Mouse (Mus musculus) erythroblast, embryonic 14.5 days (primary cell): ENCODE measurements around the gene Uqcc1. TPM values are rescaled to one million over a fixed set of nuclear protein-coding genes. Genes with fewer than 3 reads are reported as not detected.

Source experiments
- H3K27me3 ChIP-seq: 2 replicates; pipeline ENCODE4 v1.6.1; 2012; ENCODE audit warnings: inconsistent platforms; ENCODE audit not compliant: control insufficient read depth
- H3K36me3 ChIP-seq: 2 replicates; pipeline ENCODE4 v1.6.1; 2012; ENCODE audit warnings: mild to moderate bottlenecking, inconsistent platforms; ENCODE audit not compliant: control insufficient read depth
- H3K4me1 ChIP-seq: 2 replicates; pipeline ENCODE4 v1.6.1; 2012; ENCODE audit warnings: inconsistent platforms; ENCODE audit not compliant: control insufficient read depth
- H3K4me3 ChIP-seq: replicated peaks from 2 replicates; pipeline ENCODE3; 2012; ENCODE audit warnings: moderate library complexity, mild to moderate bottlenecking, inconsistent platforms
- H3K9me3 ChIP-seq: 2 replicates; pipeline ENCODE4 v1.6.1; 2012; ENCODE audit warnings: low read length, inconsistent platforms, mixed read lengths; ENCODE audit not compliant: control insufficient read depth
- GATA1 ChIP-seq: IDR thresholded peaks from 2 replicates; pipeline ENCODE4 v1.6.1; 2012; ENCODE audit warnings: low read length, inconsistent platforms, mixed read lengths
- TAL1 ChIP-seq: IDR thresholded peaks from 3 replicates; pipeline ENCODE4 v1.6.1; 2012; ENCODE audit warnings: low read length, inconsistent platforms, mixed read lengths
- polyA plus RNA-seq: library from polyadenylated mRNA; stranded (reverse); fragments of >175 nt; gene quantifications from 2 replicates; pipeline ENCODE4 v1.2.3, GENCODE M21; 2012

Uqcc1 gene
- polyA plus RNA-seq, 1 experiment, result 0.47 TPM

DNA sequence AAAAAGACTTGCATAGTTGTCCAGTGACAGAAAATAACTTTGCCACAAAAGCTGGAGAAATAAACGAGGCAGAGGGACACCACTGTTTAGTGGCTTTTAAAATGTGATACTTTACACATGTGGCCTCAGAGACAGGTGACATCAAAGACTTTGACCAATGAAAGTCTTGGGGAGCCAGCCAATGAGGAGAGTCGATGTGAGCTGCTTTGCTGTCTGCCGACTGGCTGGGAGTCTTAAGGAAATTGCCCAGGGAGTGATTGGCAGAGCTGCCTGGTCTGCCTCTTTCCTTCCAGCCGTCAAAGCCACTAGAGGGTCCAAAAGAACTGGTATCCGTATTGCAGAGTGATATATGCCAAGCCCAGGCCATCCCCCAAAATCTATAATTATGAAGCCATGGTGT lies 115.3 kb downstream of the Uqcc1 start:
- peaks cover 22% of the 10 kb centered on the region for H3K4me1 ChIP-seq
- no peak overlapping the region for H3K4me3 ChIP-seq

DNA sequence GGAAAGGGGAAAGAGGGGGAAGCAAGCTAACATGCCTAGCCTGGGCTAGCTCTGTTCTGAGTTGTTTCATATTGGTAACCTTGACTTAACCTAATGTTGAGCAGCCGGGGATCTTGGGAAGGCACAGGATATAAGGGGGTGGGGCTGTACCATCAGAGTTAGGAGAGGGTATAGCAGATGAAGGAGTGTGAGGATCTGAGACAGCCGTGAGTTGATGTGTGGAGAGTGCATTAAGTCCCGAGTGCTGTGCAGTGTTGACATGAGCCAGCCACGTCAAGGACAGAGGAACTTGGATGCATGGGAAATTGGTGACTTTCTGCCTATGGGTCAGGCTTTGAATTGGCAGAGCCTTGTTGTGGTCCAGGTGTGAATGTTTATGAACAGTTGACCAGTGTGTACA lies 117.5 kb downstream of the Uqcc1 start:
- H3K4me1 ChIP-seq, result peaks cover under 1% of the 10 kb centered on the region; the same call in 1 of the 2 replicates
- H3K9me3 ChIP-seq, result no peaks in the 10 kb centered on the region
- H3K27me3 ChIP-seq, result peaks cover 5% of the 10 kb centered on the region
- H3K4me3 ChIP-seq, result no peak overlapping the region
- H3K36me3 ChIP-seq, result no peaks in the 10 kb centered on the region
- no peak for TF ChIP-seq TAL1
- TF ChIP-seq GATA1, result no peak

More for the DNA sequence above, 115.3 kb downstream of the Uqcc1 start:
- Histone ChIP-seq H3K9me3 (no peaks in the 10 kb centered on the region), H3K27me3 (peaks cover 2% of the 10 kb centered on the region), H3K36me3 (peaks cover 7% of the 10 kb centered on the region)
- TF ChIP-seq TAL1, result no peak
- TF ChIP-seq GATA1, result no peak

GRCm38 (mm10) chr2:155811821-155812396 lies 118.2 kb downstream of the Uqcc1 start:
- Histone ChIP-seq H3K4me1 (no peaks in the 10 kb centered on the region), H3K9me3 (no peaks in the 10 kb centered on the region), H3K36me3 (no peaks in the 10 kb centered on the region), H3K27me3 (peaks cover 5% of the 10 kb centered on the region), H3K4me3 (no peak overlapping the region)
- no peak for TF ChIP-seq TAL1
- TF ChIP-seq GATA1, result no peak

DNA sequence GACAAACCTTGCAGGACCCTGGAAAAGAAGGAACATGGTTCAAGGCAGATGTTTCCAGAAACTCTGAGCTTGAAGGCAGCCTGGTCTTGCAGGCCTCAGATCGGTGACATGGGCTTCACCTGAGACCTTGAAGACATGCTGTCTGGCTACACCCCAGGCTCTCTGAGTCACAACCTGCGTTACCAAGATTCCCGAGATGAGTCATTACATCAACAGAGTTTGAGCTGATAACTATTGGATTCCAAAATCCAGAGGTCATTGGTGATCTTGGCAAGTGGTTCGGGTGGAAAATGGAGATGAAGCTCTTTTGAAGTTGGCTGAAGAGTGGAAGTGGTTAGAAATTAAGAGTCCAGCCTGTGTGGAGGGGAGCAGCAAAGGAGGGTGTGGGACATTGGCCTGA lies 120.5 kb downstream of the Uqcc1 start:
- Histone ChIP-seq H3K36me3 (no peaks in the 10 kb centered on the region), H3K4me1 (no peaks in the 10 kb centered on the region), H3K27me3 (peaks cover 8% of the 10 kb centered on the region), H3K4me3 (no peak overlapping the region), H3K9me3 (no peaks in the 10 kb centered on the region)
- no peak for TF ChIP-seq TAL1
- no peak for TF ChIP-seq GATA1

DNA sequence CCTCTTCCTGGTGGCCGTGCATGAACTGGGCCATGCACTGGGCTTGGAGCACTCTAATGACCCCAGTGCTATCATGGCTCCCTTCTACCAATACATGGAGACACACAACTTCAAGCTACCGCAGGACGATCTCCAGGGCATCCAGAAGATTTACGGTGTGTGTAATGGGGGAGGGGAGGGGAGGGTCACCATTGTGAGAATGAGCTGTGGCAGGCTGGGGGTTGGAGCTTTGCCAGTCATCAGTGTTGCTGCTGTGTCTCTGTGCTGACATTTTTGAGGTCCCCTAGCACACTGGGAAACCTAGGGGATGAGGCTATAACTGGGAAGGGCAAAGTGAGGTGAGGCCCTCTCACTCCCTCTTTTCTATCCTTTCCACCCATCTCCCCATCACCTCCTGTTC lies 122.7 kb downstream of the Uqcc1 start:
- H3K36me3 ChIP-seq, result no peaks in the 10 kb centered on the region
- peaks cover 6% of the 10 kb centered on the region; the same call in 1 of the 2 replicates for H3K27me3 ChIP-seq
- H3K4me3 ChIP-seq, result no peak overlapping the region
- TF ChIP-seq TAL1 (no peak), GATA1 (no peak)
- H3K9me3 ChIP-seq, result no peaks in the 10 kb centered on the region
- H3K4me1 ChIP-seq, result no peaks in the 10 kb centered on the region

DNA sequence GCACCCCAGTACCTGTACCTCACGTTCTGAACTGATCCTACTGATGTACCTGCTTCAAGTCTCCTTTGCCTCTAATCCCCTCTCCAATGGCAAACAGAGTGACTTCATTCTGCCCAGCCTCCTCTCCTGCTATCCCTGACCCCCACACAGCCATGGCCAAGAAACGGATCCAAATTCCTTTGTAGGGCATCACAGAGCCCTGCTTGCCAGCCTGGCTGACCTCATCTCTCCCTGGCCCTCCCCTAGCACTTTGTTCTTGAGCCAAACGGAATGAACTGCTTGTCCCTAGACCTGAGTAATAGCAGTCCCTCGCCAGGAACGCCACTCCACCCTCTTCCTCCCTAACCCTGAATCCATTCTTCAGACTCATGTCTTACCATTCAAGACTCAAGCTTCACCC lies 123.6 kb downstream of the Uqcc1 start:
- Histone ChIP-seq H3K9me3 (no peaks in the 10 kb centered on the region), H3K4me3 (no peak overlapping the region), H3K36me3 (no peaks in the 10 kb centered on the region), H3K4me1 (no peaks in the 10 kb centered on the region), H3K27me3 (peaks cover 6% of the 10 kb centered on the region; the same call in 1 of the 2 replicates)
- no peak for TF ChIP-seq GATA1
- no peak for TF ChIP-seq TAL1

- Histone ChIP-seq H3K4me1 (no peaks in the 10 kb centered on the region), H3K36me3 (no peaks in the 10 kb centered on the region), H3K9me3 (no peaks in the 10 kb centered on the region), H3K4me3 (no peak overlapping the region), H3K27me3 (peaks cover 6% of the 10 kb centered on the region; the same call in 1 of the 2 replicates)
- TF ChIP-seq TAL1, result no peak
- TF ChIP-seq GATA1, result no peak
These were observed 124.2 kb downstream of the Uqcc1 start for GRCm38 (mm10) chr2:155805925-155806255.

DNA sequence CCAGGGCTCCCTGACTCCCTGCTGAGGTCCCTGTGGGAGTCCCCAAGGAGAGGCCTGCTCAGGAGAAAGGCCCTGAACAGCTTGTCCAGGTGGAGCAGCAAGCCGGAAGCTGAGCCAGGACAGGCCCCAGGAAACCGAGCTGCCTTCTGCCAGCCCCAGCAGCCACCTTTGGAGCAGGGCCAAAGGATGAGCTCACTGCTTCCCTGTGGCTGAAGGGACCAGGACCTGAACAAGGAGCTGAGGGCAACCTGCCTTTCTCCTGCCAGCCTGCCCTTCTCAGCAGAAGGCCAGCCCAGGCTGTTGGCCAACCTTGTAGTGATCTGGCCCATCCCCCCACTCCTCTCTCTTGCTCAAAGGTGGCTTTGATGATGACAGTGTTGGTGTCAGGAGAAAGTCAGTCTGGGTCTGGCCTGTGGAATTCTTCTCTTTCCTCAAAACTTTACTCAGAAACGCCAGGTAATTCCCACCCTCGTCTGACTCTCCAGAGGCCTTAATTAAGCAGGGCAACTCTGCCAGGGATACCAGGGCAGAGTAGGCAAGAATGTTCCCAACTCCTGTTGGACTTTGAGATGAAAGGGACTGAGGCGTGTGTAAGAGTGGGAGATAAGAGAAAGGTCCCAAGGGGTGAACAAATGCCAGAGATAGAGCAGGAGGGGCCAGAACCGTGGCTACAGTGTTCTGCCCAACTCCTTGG lies 124.7 kb downstream of the Uqcc1 start:
- Histone ChIP-seq H3K27me3 (peaks cover 6% of the 10 kb centered on the region; the same call in 1 of the 2 replicates), H3K9me3 (no peaks in the 10 kb centered on the region), H3K4me1 (no peaks in the 10 kb centered on the region), H3K4me3 (no peak overlapping the region), H3K36me3 (no peaks in the 10 kb centered on the region)
- no peak for TF ChIP-seq GATA1
- TF ChIP-seq TAL1, result no peak

- Histone ChIP-seq H3K9me3 (no peaks in the 10 kb centered on the region), H3K4me1 (no peaks in the 10 kb centered on the region), H3K27me3 (peaks cover 10% of the 10 kb centered on the region), H3K36me3 (no peaks in the 10 kb centered on the region), H3K4me3 (no peak overlapping the region)
- no peak for TF ChIP-seq GATA1
- no peak for TF ChIP-seq TAL1
These were observed 126.1 kb downstream of the Uqcc1 start for GRCm38 (mm10) chr2:155804053-155804452.
